Mouse (Mus musculus): Measurements from ENCODE around the gene Stpg4. TPM values are rescaled to one million over a fixed set of nuclear protein-coding genes. Genes with fewer than 3 reads are reported as not detected.

The Stpg4 gene
- total RNA-seq, 2 experiments from 2014 or later: not detected

DNA sequence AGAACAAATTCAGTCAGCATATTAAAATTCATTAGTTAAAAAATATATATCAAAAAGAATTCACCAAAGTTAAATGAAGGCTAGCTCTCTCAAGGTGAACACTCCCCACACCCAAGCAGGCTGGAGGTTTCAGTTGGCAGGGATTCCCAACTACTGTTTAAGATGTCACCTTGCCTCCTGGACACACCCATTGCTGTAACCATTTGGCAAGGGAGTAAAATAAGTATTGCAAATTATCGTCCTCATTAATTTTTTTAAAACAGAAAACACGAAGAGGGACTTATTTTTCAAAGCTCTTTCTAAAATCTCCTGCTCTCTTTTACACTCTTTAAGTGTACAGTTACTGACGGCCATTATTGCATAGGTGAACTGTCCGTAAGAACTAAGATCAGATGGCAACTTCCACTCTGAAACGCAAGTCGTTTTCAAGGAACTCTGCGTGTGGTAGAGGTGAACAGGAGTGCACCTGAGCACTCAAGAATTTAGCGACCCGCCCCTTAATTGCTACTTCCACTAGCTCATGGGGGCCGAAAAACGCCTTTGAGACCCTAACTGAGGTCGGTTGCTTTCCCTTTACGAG, 17.9 kb upstream of the Stpg4 start:
- DNase-seq: no peak
- Histone ChIP-seq H3K27ac (peak overlapping the region; percentile 99), H3K4me3 (peak overlapping the region; percentile 78)
- no peak for TF ChIP-seq CTCF (IDR thresholded peaks at IDR 0.05)
- intact Hi-C loops (cut with DNase I): loop anchor here (5.0 kb wide), 1 partner anchor 127 kb away; no protein-coding TSS in a partner anchor

- intact Hi-C loops (cut with DNase I): loop anchor here (5.0 kb wide), 1 partner anchor 128 kb away; no protein-coding TSS in a partner anchor
- Histone ChIP-seq H3K4me3 (peak overlapping the region; percentile 78), H3K27ac (peak overlapping the region; percentile 99)
- no peak for TF ChIP-seq CTCF (IDR thresholded peaks at IDR 0.05)
- no peak for DNase-seq
Measured at GRCm38 (mm10) chr17:87444763-87445162, 17.2 kb upstream of the Stpg4 start.

- intact Hi-C loops (cut with DNase I): no loop called here
- H3K4me3 ChIP-seq: peak overlapping the region; percentile 78
- peak overlapping the region; percentile 20; the same call in 1 of the 2 replicates for H3K27ac ChIP-seq
- DNase-seq: no peak
- no peak for TF ChIP-seq CTCF (IDR thresholded peaks at IDR 0.05)
Measured at GRCm38 (mm10) chr17:87441537-87441936, 14.0 kb upstream of the Stpg4 start.

DNA sequence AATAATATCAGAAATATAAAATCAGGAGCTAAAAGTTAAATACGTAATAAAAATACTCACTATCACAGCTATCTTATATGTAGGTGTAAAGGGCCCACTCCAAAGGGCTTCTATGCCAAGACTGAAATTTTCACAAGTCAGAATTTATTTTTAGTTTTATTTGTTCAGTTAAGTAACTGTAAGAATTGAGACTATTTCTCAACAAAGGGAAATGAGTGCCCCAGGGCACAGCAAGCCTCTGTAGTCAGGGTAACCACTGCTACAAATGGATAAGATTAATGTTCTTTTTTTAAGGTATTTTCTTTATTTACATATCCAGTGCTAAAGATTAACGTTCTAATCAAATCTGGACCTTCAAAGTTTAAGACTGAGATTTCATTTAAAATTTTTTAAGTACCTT, 11.9 kb upstream of the Stpg4 start:
- intact Hi-C loops (cut with DNase I): no loop called here

GRCm38 (mm10) chr17:87433929-87434328, 6.4 kb upstream of the Stpg4 start:
- intact Hi-C loops (cut with DNase I): no loop called here
- H3K27ac ChIP-seq: no peak overlapping the region
- DNase-seq: no peak
- no peak overlapping the region for H3K4me3 ChIP-seq
- TF ChIP-seq CTCF (IDR thresholded peaks at IDR 0.05): no peak

More for the DNA sequence above, 11.9 kb upstream of the Stpg4 start:
- no peak for TF ChIP-seq CTCF (IDR thresholded peaks at IDR 0.05)
- H3K27ac ChIP-seq: peak overlapping the region; percentile 24; the same call in 1 of the 2 replicates
- no peak for DNase-seq
- H3K4me3 ChIP-seq: peak overlapping the region; percentile 8; the same call in 1 of the 2 replicates

DNA sequence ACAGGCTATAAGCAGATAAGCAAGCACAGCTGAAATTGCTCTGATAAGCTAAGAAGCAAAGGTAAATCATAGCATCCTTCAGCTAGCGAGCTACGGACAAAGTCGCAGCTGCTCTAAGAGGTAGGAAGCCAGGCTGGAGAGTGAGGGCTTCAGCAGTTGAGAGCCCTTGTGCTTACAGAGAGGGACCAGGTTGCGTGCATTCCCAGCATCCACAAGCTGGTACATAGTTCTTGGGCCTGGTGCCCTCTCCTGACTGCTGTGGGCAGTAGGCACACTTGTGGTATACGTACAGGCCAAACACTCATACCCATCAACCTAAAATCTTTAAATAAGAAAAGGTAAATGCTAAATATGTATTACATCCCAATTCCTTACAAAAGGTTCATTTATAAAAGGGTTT, 5.2 kb upstream of the Stpg4 start:
- H3K27ac ChIP-seq: no peak overlapping the region
- DNase-seq: no peak
- intact Hi-C loops (cut with DNase I): no loop called here
- no peak overlapping the region for H3K4me3 ChIP-seq
- TF ChIP-seq CTCF (IDR thresholded peaks at IDR 0.05): no peak

- no peak for DNase-seq
- intact Hi-C loops (cut with DNase I): no loop called here
- no peak overlapping the region for H3K4me3 ChIP-seq
- H3K27ac ChIP-seq: no peak overlapping the region
- no peak for TF ChIP-seq CTCF (IDR thresholded peaks at IDR 0.05)
Measured at GRCm38 (mm10) chr17:87432314-87432713, 4.8 kb upstream of the Stpg4 start.

GRCm38 (mm10) chr17:87429431-87429830, 1.9 kb upstream of the Stpg4 start:
- intact Hi-C loops (cut with DNase I): no loop called here
- TF ChIP-seq CTCF (IDR thresholded peaks at IDR 0.05): no peak

DNA sequence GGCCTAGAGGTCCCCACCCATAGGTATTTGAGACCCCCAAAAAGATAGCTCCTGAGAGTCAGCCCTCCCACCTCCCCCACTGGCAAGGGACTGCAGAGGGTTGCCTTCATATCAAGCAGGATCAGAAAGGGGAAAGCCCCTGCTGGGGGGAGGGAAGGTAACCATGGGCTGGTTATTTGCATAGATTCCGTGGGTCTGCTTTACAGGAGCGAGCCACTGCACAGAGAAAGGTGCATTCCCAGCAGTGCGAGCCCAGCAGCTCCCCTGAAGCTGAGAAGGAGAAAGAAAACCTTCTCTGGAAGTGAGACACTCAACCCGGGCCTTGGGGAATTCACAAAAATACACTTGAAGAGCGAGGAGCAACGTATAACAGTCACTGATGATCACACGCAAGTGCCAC, 9.5 kb downstream of the Stpg4 start:
- Histone ChIP-seq H3K4me3 (no peak overlapping the region), H3K27ac (no peak overlapping the region)
- DNase-seq: no peak
- no peak for TF ChIP-seq CTCF (IDR thresholded peaks at IDR 0.05)
- intact Hi-C loops (cut with DNase I): no loop called here

More at GRCm38 (mm10) chr17:87429431-87429830, 1.9 kb upstream of the Stpg4 start:
- Histone ChIP-seq H3K27ac (no peak overlapping the region), H3K4me3 (no peak overlapping the region)
- no peak for DNase-seq

- Histone ChIP-seq H3K4me3 (no peak overlapping the region), H3K27ac (no peak overlapping the region)
- TF ChIP-seq CTCF (IDR thresholded peaks at IDR 0.05): no peak
- DNase-seq: no peak
- intact Hi-C loops (cut with DNase I): no loop called here
Measured at GRCm38 (mm10) chr17:87406646-87407045, 20.9 kb downstream of the Stpg4 start.

DNA sequence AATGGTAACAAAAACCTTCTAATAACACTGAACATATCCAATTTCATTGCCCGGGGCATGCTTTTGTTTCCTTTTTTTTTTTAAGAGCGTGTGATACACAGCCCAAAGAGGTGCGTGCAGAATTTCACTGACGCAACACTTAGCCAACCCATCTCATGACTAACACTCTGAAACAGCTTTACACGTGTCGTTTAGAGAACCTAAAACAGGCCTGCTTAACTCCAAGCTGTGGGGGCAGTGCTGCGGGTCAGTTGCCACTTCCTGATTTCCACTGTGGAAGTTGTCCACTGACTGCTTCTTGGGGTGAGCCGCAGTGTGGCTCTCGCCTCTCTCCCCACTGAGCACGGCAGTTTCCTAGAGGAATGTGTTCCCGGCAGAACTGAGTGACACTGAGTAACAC, 22.0 kb downstream of the Stpg4 start:
- TF ChIP-seq CTCF (IDR thresholded peaks at IDR 0.05): no peak
- intact Hi-C loops (cut with DNase I): no loop called here
- H3K4me3 ChIP-seq: no peak overlapping the region
- peak; percentile 28 for DNase-seq
- peak overlapping the region; percentile 32; the same call in 1 of the 2 replicates for H3K27ac ChIP-seq

DNA sequence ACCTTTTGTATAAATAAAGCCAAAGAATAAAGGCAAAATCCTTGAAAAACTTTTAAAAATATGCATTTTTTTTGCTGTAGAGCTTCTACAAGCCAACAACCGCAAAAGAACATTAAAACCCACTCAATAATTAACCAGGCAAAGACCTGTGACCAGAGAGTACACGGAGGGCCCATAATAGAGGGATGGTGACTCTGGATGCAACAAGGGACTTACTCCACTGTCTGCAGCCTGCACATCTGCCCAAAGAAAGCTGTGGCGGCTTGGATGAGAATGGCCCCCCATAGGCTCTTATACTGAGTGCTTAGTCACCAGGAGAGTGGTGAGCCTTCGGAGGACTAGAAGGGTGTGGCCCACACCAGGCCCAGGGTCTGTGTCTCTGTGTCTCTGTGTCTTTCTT, 24.1 kb downstream of the Stpg4 start:
- Histone ChIP-seq H3K4me3 (no peak overlapping the region), H3K27ac (no peak overlapping the region)
- no peak for TF ChIP-seq CTCF (IDR thresholded peaks at IDR 0.05)
- no peak for DNase-seq
- intact Hi-C loops (cut with DNase I): no loop called here

GRCm38 (mm10) chr17:87402444-87402843, 25.1 kb downstream of the Stpg4 start:
- Histone ChIP-seq H3K27ac (no peak overlapping the region), H3K4me3 (no peak overlapping the region)
- no peak for TF ChIP-seq CTCF (IDR thresholded peaks at IDR 0.05)
- DNase-seq: no peak
- intact Hi-C loops (cut with DNase I): no loop called here

GRCm38 (mm10) chr17:87397088-87397487, 30.5 kb downstream of the Stpg4 start:
- no peak overlapping the region for H3K4me3 ChIP-seq
- intact Hi-C loops (cut with DNase I): no loop called here
- DNase-seq: no peak
- H3K27ac ChIP-seq: no peak overlapping the region
- TF ChIP-seq CTCF (IDR thresholded peaks at IDR 0.05): no peak
